In genomic region chr8:111027391-111027937, GRCm38 (mm10) we compare ENCODE assay signal across 8 mouse cellular contexts. TPM values are rescaled to one million over a fixed set of nuclear protein-coding genes. Genes with fewer than 3 reads are reported as not detected.
DNase-seq lines count a peak whose midpoint lies in the region; ATAC-seq lines count a peak whose summit lies in the region.

No protein-coding gene starts in this region.

- peak overlapping the region; percentile 60; the same call in 1 of the 2 replicates for H3K27ac ChIP-seq in intestine, embryonic 14.5 days (ENCODE audit: low read depth)

- under 1% methylated on average over 31 of the region's 31 CpGs for WGBS in intestine, embryonic 14.5 days

- intact Hi-C loops in left cerebral cortex, postnatal 14 days (cut with DNase I): no loop called here

- peak; percentile 89 for ATAC-seq in intestine, embryonic 14.5 days (replicated peaks; ENCODE audit: low FRiP score, low TSS enrichment, low read depth)

- H3K27me3 ChIP-seq in intestine, embryonic 14.5 days (replicated peaks; ENCODE audit: control insufficient read depth, insufficient read depth, low read length): no peaks in the 10 kb centered on the region

- peak overlapping the region; percentile 65 for H3K9ac ChIP-seq in intestine, embryonic 14.5 days (ENCODE audit: low read length)

- peaks cover 8% of the 10 kb centered on the region; the same call in 1 of the 2 replicates for H3K4me1 ChIP-seq in intestine, embryonic 14.5 days (replicated peaks; ENCODE audit: control insufficient read depth, insufficient read depth, low read length)

- H3K4me2 ChIP-seq in intestine, embryonic 14.5 days (ENCODE audit: low read length): peak overlapping the region; percentile 73

- no peaks in the 10 kb centered on the region for H3K9me3 ChIP-seq in intestine, embryonic 14.5 days (ENCODE audit: control insufficient read depth, low read length)

- DNase-seq in adrenal gland, adult (ENCODE audit: inconsistent age in 2 of 2, low spot score in 1 of 2): peak; percentile 92 to 97
- peak; percentile 90 for DNase-seq in embryo, embryonic 10.5 days (ENCODE audit: low spot score)
- peak; percentile 72 for DNase-seq in gastrocnemius, postnatal 25 days
- peak; percentile 94 for DNase-seq in intestine, embryonic 14.5 days (ENCODE audit: low spot score)
- DNase-seq in left cerebral cortex, postnatal 14 days (ENCODE audit: low spot score in 2 of 2): peak; percentile 84 to 88
- peak; percentile 83 for DNase-seq in mesoderm, embryonic 11.5 days (ENCODE audit: low read depth, low spot score)
- DNase-seq in right cerebral cortex, postnatal 36 days (ENCODE audit: low spot score in 2 of 2): peak; percentile 87 to 89
- peak; percentile 83 for DNase-seq in yolk sac, embryonic 10.5 days (ENCODE audit: low spot score)

- no peaks in the 10 kb centered on the region for H3K36me3 ChIP-seq in intestine, embryonic 14.5 days (ENCODE audit: control insufficient read depth, insufficient read depth, low read length)

- peak overlapping the region; percentile 89 for H3K4me3 ChIP-seq in intestine, embryonic 14.5 days (ENCODE audit: low read depth, low read length)

RNA-seq across cellular contexts. Expression of gene Ddx19b, which starts 4.1 kb away (rescaled TPM):
- total RNA-seq in gastrocnemius, postnatal 25 days (2021): 10 to 100 TPM; 11.4 to 11.5 TPM
- polyA plus RNA-seq in intestine, embryonic 14.5 days (2014; fragmentation: Nextera tagmentation; extraction: Ambion mirVana): 7.0 and 7.3 TPM in 2 replicates
- total RNA-seq in left cerebral cortex, postnatal 14 days (2021): 10 to 100 TPM; 28.9 to 29.0 TPM

RNA-seq across cellular contexts. Expression of gene Aars, which starts 5.5 kb away (rescaled TPM):
- 10 to 100 TPM; 38.8 to 47.1 TPM for total RNA-seq in gastrocnemius, postnatal 25 days (2021)
- 52.7 and 55.5 TPM in 2 replicates for polyA plus RNA-seq in intestine, embryonic 14.5 days (2014; fragmentation: Nextera tagmentation; extraction: Ambion mirVana)
- 10 to 100 TPM; 94.1 to 98.8 TPM for total RNA-seq in left cerebral cortex, postnatal 14 days (2021)

RNA-seq across cellular contexts. Expression of gene Exosc6, which starts 28.7 kb away (rescaled TPM):
- not detected for total RNA-seq in gastrocnemius, postnatal 25 days (2021)
- 27.7 and 34.5 TPM in 2 replicates for polyA plus RNA-seq in intestine, embryonic 14.5 days (2014; fragmentation: Nextera tagmentation; extraction: Ambion mirVana)
- total RNA-seq in left cerebral cortex, postnatal 14 days (2021): not detected

RNA-seq across cellular contexts. Expression of gene Ddx19a, which starts 29.9 kb away (rescaled TPM):
- 10 to 100 TPM; 24.2 to 27.0 TPM for total RNA-seq in gastrocnemius, postnatal 25 days (2021)
- polyA plus RNA-seq in intestine, embryonic 14.5 days (2014; fragmentation: Nextera tagmentation; extraction: Ambion mirVana): 19.8 and 20.4 TPM in 2 replicates
- total RNA-seq in left cerebral cortex, postnatal 14 days (2021): 10 to 100 TPM; 31.7 to 32.6 TPM

Comparison
In these comparisons a context has a peak if more than half of its experiments do, and no peak if none do; other contexts are left out.
1. Peak in every context shown above with its lines: DNase-seq, ATAC-seq, H3K4me3 ChIP-seq and H3K27ac ChIP-seq.